Comparison of ENCODE assay signal across 9 mouse cellular contexts in the genomic region with DNA sequence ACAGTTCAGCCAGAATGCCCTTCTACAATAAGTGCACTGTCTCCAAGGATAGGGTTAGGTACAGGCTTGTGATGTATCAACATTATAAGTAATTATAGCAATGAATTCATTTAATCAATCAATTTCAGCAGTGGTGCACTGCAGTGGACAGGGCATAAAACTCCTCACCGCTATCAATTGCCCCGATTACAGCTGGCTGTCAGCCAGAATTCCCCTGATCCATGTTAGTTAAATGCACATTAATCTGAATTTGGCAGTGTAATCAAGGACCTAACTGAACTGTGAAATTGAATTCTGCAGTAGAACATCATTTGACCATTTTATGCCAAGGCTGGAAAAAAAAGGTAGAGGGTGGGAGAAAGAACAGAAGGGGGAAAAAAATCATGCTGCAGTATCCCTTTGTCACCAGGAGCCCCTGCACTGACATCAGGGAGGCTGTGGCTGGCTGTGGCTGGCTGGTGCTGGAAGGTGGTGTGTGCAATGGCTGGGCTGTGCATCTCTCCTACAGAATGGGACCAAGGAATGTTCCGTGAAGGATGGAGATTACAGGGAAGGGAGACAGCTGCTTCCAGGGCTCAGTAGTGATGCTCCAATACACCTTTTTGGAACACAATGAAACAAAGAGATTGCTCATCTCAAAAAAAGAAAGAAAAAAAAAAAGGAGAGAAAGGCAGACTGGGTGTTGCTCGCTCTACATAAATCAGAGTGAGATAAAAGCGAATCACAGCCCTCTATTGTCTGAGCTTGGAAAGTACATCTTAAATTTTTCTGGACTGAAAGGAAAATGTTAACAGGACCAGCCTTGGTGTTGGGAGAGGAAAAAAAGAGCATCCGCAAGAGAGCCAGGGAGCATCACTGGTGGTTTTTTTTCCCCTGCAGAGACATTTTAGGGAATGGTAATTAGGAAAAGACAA. TPM values are rescaled to one million over a fixed set of nuclear protein-coding genes. Genes with fewer than 3 reads are reported as not detected.
DNase-seq lines count a peak whose midpoint lies in the region; ATAC-seq and TF ChIP-seq lines count a peak whose summit lies in the region.
"Had no signal": no experiment of that assay in that cellular context is flagged by ENCODE, and none has a peak within 500 bp of the region (broad histone marks: within the 10 kb centered on the region; RNA-seq: fewer than 3 reads in every experiment).

No protein-coding gene starts in this region.

- H3K4me1 ChIP-seq in intestine, embryonic 15.5 days (replicated peaks): no peaks in the 10 kb centered on the region
- H3K4me1 ChIP-seq in intestine, embryonic 16.5 days (ENCODE audit: control insufficient read depth, insufficient read depth, low read length): no peaks in the 10 kb centered on the region
- peaks cover 19% of the 10 kb centered on the region for H3K4me1 ChIP-seq in cortical plate, adult 2 months (ENCODE audit: control insufficient read depth, insufficient read depth, low read length)
- H3K4me1 ChIP-seq in hindbrain, embryonic 13.5 days (replicated peaks): peaks cover 50% of the 10 kb centered on the region
- H3K4me1 ChIP-seq in neural tube, embryonic 13.5 days (replicated peaks): peaks cover 56% of the 10 kb centered on the region

- no peaks in the 10 kb centered on the region for H3K36me3 ChIP-seq in intestine, embryonic 15.5 days
- no peaks in the 10 kb centered on the region for H3K36me3 ChIP-seq in intestine, embryonic 16.5 days (ENCODE audit: control insufficient read depth, insufficient read depth, low read length)
- no peaks in the 10 kb centered on the region for H3K36me3 ChIP-seq in hindbrain, embryonic 13.5 days
- H3K36me3 ChIP-seq in neural tube, embryonic 13.5 days: no peaks in the 10 kb centered on the region

- H3K9ac ChIP-seq in intestine, embryonic 15.5 days: no peak overlapping the region
- H3K9ac ChIP-seq in intestine, embryonic 16.5 days (ENCODE audit: low read depth, low read length): no peak overlapping the region
- H3K9ac ChIP-seq in hindbrain, embryonic 13.5 days: peak overlapping the region; percentile 59
- peak overlapping the region; percentile 66 for H3K9ac ChIP-seq in neural tube, embryonic 13.5 days

- DNase-seq in natural killer cell, adult 2 months (ENCODE audit: low spot score in 2 of 2): no peak
- DNase-seq in adrenal gland, adult 8-10 months: no peak
- DNase-seq in urinary bladder, postnatal 36 days (ENCODE audit: low spot score in 2 of 2): no peak

- ATAC-seq in intestine, embryonic 15.5 days: 0 out of 2 replicates have a peak, but pooled peaks have one; percentile 15
- no peak for ATAC-seq in intestine, embryonic 16.5 days
- peak; percentile 94 for ATAC-seq in hindbrain, embryonic 13.5 days (ENCODE audit: low FRiP score)
- peak; percentile 95 for ATAC-seq in neural tube, embryonic 13.5 days (ENCODE audit: low read depth)

- H3K9me3 ChIP-seq in intestine, embryonic 15.5 days: no peaks in the 10 kb centered on the region
- no peaks in the 10 kb centered on the region for H3K9me3 ChIP-seq in intestine, embryonic 16.5 days (ENCODE audit: control insufficient read depth, low read length)
- H3K9me3 ChIP-seq in hindbrain, embryonic 13.5 days: no peaks in the 10 kb centered on the region
- no peaks in the 10 kb centered on the region for H3K9me3 ChIP-seq in neural tube, embryonic 13.5 days

- 0 out of 2 replicates have a peak, but pooled peaks have one; percentile 1 for TF ChIP-seq CTCF in cortical plate, adult 2 months (IDR thresholded peaks at IDR 0.05; ENCODE audit: extremely low read depth, insufficient read depth, low read length)

- H3K4me2 ChIP-seq in intestine, embryonic 15.5 days (replicated peaks): no peak overlapping the region
- no peak overlapping the region for H3K4me2 ChIP-seq in intestine, embryonic 16.5 days (ENCODE audit: low read depth, low read length)
- peak overlapping the region; percentile 33 for H3K4me2 ChIP-seq in hindbrain, embryonic 13.5 days
- H3K4me2 ChIP-seq in neural tube, embryonic 13.5 days: peak overlapping the region; percentile 33

- H3K27ac ChIP-seq in intestine, embryonic 15.5 days: no peak overlapping the region
- no peak overlapping the region for H3K27ac ChIP-seq in intestine, embryonic 16.5 days (ENCODE audit: low read length)
- peak overlapping the region; percentile 54 for H3K27ac ChIP-seq in cortical plate, adult 2 months (ENCODE audit: insufficient read depth, low read length)
- H3K27ac ChIP-seq in hindbrain, embryonic 13.5 days: peak overlapping the region; percentile 97
- H3K27ac ChIP-seq in neural tube, embryonic 13.5 days (replicated peaks): peak overlapping the region; percentile 97

- WGBS in intestine, embryonic 15.5 days: 48% methylated on average over 6 of the region's 6 CpGs
- WGBS in intestine, embryonic 16.5 days: 42% methylated on average over 6 of the region's 6 CpGs
- 7% methylated on average over 6 of the region's 6 CpGs for WGBS in hindbrain, embryonic 13.5 days
- WGBS in neural tube, embryonic 13.5 days: 6% methylated on average over 6 of the region's 6 CpGs

- no peak overlapping the region for H3K4me3 ChIP-seq in intestine, embryonic 15.5 days (replicated peaks)
- H3K4me3 ChIP-seq in intestine, embryonic 16.5 days (ENCODE audit: low read length): no peak overlapping the region
- no peak overlapping the region for H3K4me3 ChIP-seq in cortical plate, adult 2 months (ENCODE audit: insufficient read depth, low read length)
- no peak overlapping the region for H3K4me3 ChIP-seq in hindbrain, embryonic 13.5 days
- peak overlapping the region; percentile 1; the same call in 1 of the 2 replicates for H3K4me3 ChIP-seq in neural tube, embryonic 13.5 days

- no peaks in the 10 kb centered on the region for H3K27me3 ChIP-seq in intestine, embryonic 15.5 days (replicated peaks)
- H3K27me3 ChIP-seq in intestine, embryonic 16.5 days (replicated peaks; ENCODE audit: control insufficient read depth, insufficient read depth, low read length): no peaks in the 10 kb centered on the region
- H3K27me3 ChIP-seq in hindbrain, embryonic 13.5 days: no peaks in the 10 kb centered on the region
- peaks cover 4% of the 10 kb centered on the region; the same call in 1 of the 2 replicates for H3K27me3 ChIP-seq in neural tube, embryonic 13.5 days

- no peak for TF ChIP-seq POLR2A in cortical plate, adult 2 months (IDR thresholded peaks at IDR 0.05; ENCODE audit: extremely low read depth, insufficient read depth, low read length)

RNA-seq across cellular contexts. Expression of a gene that starts 56.3 kb away (rescaled TPM):
- polyA plus RNA-seq in intestine, embryonic 15.5 days (2015; fragmentation: Nextera tagmentation; extraction: Ambion mirVana): 0.28 TPM in 1 of 2 replicates, not detected in the other
- polyA plus RNA-seq in intestine, embryonic 16.5 days (2015; fragmentation: Nextera tagmentation; extraction: Ambion mirVana): not detected in 2 replicates
- polyA plus RNA-seq in cortical plate, adult 2 months (2012; rRNA removed): 375 and 424 TPM in 2 replicates
- 248 and 255 TPM in 2 replicates for polyA plus RNA-seq in hindbrain, embryonic 13.5 days (2015; fragmentation: Nextera tagmentation; extraction: Ambion mirVana)
- 309 TPM in 2 replicates for polyA plus RNA-seq in neural tube, embryonic 13.5 days (2015; fragmentation: Nextera tagmentation; extraction: Ambion mirVana)
- total RNA-seq in adrenal gland, adult 8-10 months (2022): under 1 TPM in 1 of 4 experiments, not detected in 3; 0.12 TPM
- total RNA-seq: hematopoietic stem cell, adult 5-6 weeks had no signal

Comparison
In these comparisons a context has a peak if more than half of its experiments do, and no peak if none do; other contexts are left out.
1. H3K27ac ChIP-seq: peak in cortical plate, adult 2 months (single experiment), hindbrain, embryonic 13.5 days (single experiment) and neural tube, embryonic 13.5 days (single experiment); none in intestine, embryonic 15.5 days (single experiment) and intestine, embryonic 16.5 days (single experiment).
2. H3K4me2 ChIP-seq: peak in hindbrain, embryonic 13.5 days (single experiment) and neural tube, embryonic 13.5 days (single experiment); none in intestine, embryonic 15.5 days (single experiment) and intestine, embryonic 16.5 days (single experiment).
3. H3K9ac ChIP-seq: peak in hindbrain, embryonic 13.5 days (single experiment) and neural tube, embryonic 13.5 days (single experiment); none in intestine, embryonic 15.5 days (single experiment) and intestine, embryonic 16.5 days (single experiment).
4. RNA of a gene that starts 56.3 kb away (polyA plus RNA-seq): 375 to 424 TPM in cortical plate, adult 2 months, 309 TPM in neural tube, embryonic 13.5 days and 248 to 255 TPM in hindbrain, embryonic 13.5 days; 0.28 TPM in intestine, embryonic 15.5 days and not detected in intestine, embryonic 16.5 days; every median in the first group is over 100 times any median in the second.